Mouse (Mus musculus) neural tube, embryonic 11.5 days (tissue): Measurements from ENCODE around the gene Synm. TPM values are rescaled to one million over a fixed set of nuclear protein-coding genes. Genes with fewer than 3 reads are reported as not detected.

ENCODE experiments used
- ATAC-seq: fragments of 200-750 bp; cut with Nextera tagmentation; 2 replicates; pipeline ENCODE4 v1.8.0; 2017; ENCODE audit warnings: moderate number of reproducible peaks, mild to moderate bottlenecking, moderate TSS enrichment, moderate library complexity; ENCODE audit not compliant: insufficient read depth, low FRiP score, low TSS enrichment
- DNase-seq: peaks from one replicate; pipeline ENCODE4 v3.0.0-alpha.2; 2015; ENCODE audit warnings: low spot score
- H3K27ac ChIP-seq: fragments of 300-500 bp; sonication (generic); 2 replicates; pipeline ENCODE4 v1.5.1; 2014; ENCODE audit warnings: low read depth, mild to moderate bottlenecking, low read length
- H3K27me3 ChIP-seq: fragments of 300-500 bp; sonication (generic); 2 replicates; pipeline ENCODE4 v1.6.1; 2014; ENCODE audit warnings: mild to moderate bottlenecking, low read length, mixed read lengths; ENCODE audit not compliant: control insufficient read depth, insufficient read depth
- H3K36me3 ChIP-seq: fragments of 300-500 bp; sonication (generic); 2 replicates; pipeline ENCODE4 v1.6.1; 2014; ENCODE audit warnings: mild to moderate bottlenecking, low read length, moderate library complexity, mixed read lengths; ENCODE audit not compliant: control insufficient read depth, insufficient read depth
- H3K4me1 ChIP-seq: fragments of 300-500 bp; sonication (generic); 2 replicates; pipeline ENCODE4 v1.6.1; 2014; ENCODE audit warnings: low read length, mixed read lengths; ENCODE audit not compliant: control insufficient read depth, insufficient read depth
- H3K4me2 ChIP-seq: fragments of 300-500 bp; sonication (generic); 2 replicates; pipeline ENCODE4 v1.6.1; 2014; ENCODE audit warnings: low read depth, mild to moderate bottlenecking, moderate library complexity
- H3K4me3 ChIP-seq: fragments of 300-500 bp; sonication (generic); 2 replicates; pipeline ENCODE4 v1.5.1; 2014; ENCODE audit warnings: low read depth, low read length
- H3K9ac ChIP-seq: fragments of 300-500 bp; sonication (generic); 2 replicates; pipeline ENCODE4 v1.6.1; 2014; ENCODE audit warnings: mild to moderate bottlenecking, low read length
- H3K9me3 ChIP-seq: fragments of 300-500 bp; sonication (generic); 2 replicates; pipeline ENCODE4 v1.6.1; 2016; ENCODE audit warnings: low read length; ENCODE audit not compliant: control insufficient read depth
- WGBS: fragments of 180-500 bp; shearing (Covaris S2); extraction: QIAGEN DNeasy Blood & Tissue Kit; methylation state at CpG from one replicate; pipeline ENCODE4 v1.1.7; 2014; 5-methylcytosine and 5-hydroxymethylcytosine counted together
- polyA plus RNA-seq: library from polyadenylated mRNA; unstranded; fragments of >200 nt; fragmentation: Nextera tagmentation; extraction: Ambion mirVana; gene quantifications from 2 replicates; pipeline ENCODE4 v1.2.1, GENCODE M21; 2014

The Synm gene
- polyA plus RNA-seq, 1 experiment from 2014 or later, result 5.8 TPM

DNA sequence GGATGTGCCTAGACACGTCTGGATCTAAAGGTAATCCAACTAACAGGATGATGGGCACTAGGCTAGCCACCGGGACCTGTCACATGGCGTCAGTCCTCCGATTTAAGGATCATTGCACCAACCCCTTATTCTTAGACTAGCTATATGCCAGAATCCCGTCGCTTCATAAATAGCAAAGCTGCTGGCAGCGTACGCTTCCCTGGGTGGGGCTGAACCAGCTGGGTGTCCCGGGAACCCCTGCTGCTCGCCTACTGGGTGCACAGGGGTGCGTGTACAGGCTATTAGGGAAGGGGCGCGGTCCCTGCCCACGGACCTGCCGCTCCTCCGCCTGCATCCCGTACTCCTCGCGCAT is 1.1 kb downstream of the Synm start:
- Histone ChIP-seq H3K4me3 (peak overlapping the region; percentile 54), H3K9ac (peak overlapping the region; percentile 54), H3K36me3 (no peaks in the 10 kb centered on the region), H3K4me1 (peaks cover 4% of the 10 kb centered on the region; the same call in 1 of the 2 replicates), H3K9me3 (no peaks in the 10 kb centered on the region), H3K4me2 (peak overlapping the region; percentile 99), H3K27me3 (peaks cover 7% of the 10 kb centered on the region), H3K27ac (peak overlapping the region; percentile 31; the same call in 1 of the 2 replicates)
- under 1% methylated on average over 19 of the region's 19 CpGs for WGBS
- ATAC-seq, result peak; percentile 11; the same call in 1 of the 2 replicates
- no peak for DNase-seq

DNA sequence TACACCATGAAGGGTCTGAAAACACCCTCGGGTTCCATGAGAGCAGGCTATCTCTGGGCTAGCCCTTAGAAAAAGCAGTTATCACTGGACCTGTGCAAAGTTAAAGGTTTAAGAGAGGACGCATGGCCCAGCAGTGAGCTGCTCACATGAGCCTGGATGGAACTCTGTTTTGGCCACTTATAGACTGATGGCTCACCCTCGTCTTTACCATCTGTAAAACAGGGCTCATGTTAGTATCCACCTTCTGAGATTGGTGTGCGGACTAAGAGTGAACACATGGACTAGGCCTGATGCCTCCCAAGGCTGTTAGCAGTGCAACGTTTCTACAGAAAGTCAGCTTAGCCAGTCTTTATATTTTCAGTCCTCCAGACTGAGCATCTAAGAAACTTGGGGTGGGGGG is 2.9 kb downstream of the Synm start:
- H3K9me3 ChIP-seq, result no peaks in the 10 kb centered on the region
- H3K36me3 ChIP-seq, result no peaks in the 10 kb centered on the region
- H3K27me3 ChIP-seq, result peaks cover 7% of the 10 kb centered on the region
- H3K27ac ChIP-seq, result no peak overlapping the region
- H3K4me3 ChIP-seq, result no peak overlapping the region
- no peak for ATAC-seq
- no peak overlapping the region for H3K4me2 ChIP-seq
- H3K4me1 ChIP-seq, result peaks cover 4% of the 10 kb centered on the region; the same call in 1 of the 2 replicates
- DNase-seq, result no peak
- WGBS, result 81% methylated on average over 5 of the region's 5 CpGs
- no peak overlapping the region for H3K9ac ChIP-seq

DNA sequence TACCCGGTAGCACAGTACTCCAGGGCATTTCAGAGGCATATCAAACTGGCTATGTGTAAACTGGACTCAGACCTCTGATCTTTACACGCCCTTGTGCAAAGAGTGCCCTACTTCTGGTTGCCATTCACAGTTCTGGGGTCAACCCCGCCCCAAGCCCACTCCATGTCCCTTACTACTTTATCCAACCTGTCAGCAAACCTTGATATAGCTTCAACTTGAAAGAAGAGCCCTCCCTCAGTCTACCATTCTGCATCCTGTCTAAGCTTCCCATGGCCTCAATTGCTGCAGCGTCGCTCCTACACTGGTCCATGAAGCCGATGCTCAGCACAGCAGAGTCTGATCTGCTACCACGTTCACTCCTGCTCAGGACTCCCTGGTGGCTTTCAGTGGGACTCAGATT is 4.2 kb downstream of the Synm start:
- Histone ChIP-seq H3K9ac (no peak overlapping the region), H3K36me3 (no peaks in the 10 kb centered on the region), H3K4me3 (no peak overlapping the region), H3K9me3 (no peaks in the 10 kb centered on the region), H3K4me2 (no peak overlapping the region), H3K4me1 (peaks cover 4% of the 10 kb centered on the region; the same call in 1 of the 2 replicates), H3K27me3 (peaks cover 7% of the 10 kb centered on the region), H3K27ac (no peak overlapping the region)
- ATAC-seq (no peak), DNase-seq (no peak)
- WGBS, result 86% methylated on average over 7 of the region's 7 CpGs

DNA sequence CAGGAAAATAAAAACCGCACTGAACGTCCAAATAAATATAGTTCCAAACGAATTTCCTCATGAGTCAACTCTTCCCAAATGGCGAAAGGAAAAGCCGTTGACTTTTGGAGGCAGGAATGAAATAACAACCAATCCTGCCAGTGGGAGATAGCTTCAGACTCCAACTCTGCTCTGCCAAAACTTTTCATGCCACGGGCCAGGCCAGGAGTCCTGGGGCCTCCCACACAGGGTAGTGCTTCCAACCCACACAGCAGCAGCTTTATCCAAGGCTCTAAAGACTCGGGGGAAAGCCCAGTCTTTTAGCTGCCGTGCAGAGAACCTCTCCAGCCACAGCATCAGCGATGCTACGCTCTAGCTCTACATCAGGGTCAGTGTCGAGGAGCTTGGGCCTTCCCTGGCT is 4.9 kb downstream of the Synm start:
- Histone ChIP-seq H3K27ac (no peak overlapping the region), H3K4me2 (no peak overlapping the region), H3K9ac (no peak overlapping the region), H3K27me3 (peaks cover 7% of the 10 kb centered on the region), H3K4me3 (no peak overlapping the region), H3K4me1 (peaks cover 4% of the 10 kb centered on the region; the same call in 1 of the 2 replicates), H3K36me3 (no peaks in the 10 kb centered on the region), H3K9me3 (no peaks in the 10 kb centered on the region)
- no peak for ATAC-seq
- DNase-seq, result no peak
- 79% methylated on average over 11 of the region's 11 CpGs for WGBS

DNA sequence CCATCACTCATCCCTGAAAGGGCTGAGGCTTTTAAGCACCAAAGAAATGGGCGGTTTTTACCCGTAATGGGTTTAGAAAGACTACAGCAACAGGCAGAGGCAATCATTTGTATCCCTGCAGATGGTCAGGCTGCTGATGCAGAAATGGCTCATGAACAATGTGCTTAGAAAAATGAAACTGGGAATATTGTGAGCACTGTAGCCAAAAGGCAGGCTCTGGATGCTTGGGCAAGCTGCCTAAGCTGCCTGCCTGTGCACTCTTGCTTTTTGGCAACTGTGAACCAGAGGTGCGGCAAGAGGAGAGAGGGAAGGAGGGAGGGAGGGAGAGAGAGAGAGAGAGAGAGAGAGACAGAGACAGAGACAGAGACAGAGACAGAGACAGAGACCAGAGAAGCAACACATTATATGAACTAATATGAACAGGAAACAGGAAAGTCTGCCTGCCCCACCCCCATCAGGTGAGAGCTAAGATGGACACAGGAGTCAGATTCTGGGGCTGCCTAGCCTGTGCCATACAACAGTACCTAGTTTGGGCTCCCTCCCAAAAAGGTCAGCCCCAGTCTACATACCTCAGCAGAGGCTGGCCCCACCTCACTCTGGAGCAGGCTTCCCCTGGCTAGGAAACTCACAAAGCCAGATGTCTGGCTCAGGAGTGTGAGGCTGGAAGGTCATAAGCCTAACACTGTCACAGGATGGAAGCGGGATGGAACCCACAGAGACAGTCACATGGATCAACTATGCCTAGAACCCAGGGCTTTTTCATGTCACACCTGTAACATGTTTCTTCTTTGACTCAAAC is 9.9 kb downstream of the Synm start:
- Histone ChIP-seq H3K9me3 (no peaks in the 10 kb centered on the region), H3K4me2 (no peak overlapping the region), H3K4me1 (no peaks in the 10 kb centered on the region), H3K27ac (no peak overlapping the region), H3K36me3 (no peaks in the 10 kb centered on the region), H3K9ac (no peak overlapping the region), H3K27me3 (no peaks in the 10 kb centered on the region), H3K4me3 (no peak overlapping the region)
- DNase-seq, result no peak
- 56% methylated on average over 4 of the region's 4 CpGs for WGBS
- no peak for ATAC-seq

DNA sequence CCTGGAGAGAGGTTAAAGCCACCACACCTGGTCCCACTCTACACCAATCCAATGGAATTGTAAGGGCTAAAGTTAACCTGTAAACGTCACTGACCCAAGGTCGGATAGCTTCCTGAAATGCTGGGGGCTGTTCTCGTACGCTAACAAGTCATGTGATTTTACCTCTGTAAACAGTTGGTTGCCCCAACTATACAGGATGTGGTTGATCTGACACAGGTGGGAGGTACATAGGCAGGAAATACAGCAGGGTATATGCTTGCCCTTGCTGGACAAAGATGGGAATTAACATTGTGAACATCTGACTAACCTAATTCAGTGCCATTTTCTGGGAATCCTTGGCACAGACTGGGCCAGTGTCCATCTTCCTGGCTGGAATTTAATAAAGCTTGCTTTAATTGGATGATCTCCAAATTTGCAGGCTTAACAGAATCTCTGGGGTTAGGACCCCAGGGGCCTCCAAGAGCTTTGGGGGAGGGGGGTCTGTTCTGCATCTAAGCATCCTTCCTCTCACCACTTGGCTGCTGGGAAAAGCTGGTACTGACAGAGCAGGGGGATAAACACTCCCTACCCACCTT is 11.7 kb downstream of the Synm start:
- Histone ChIP-seq H3K27ac (no peak overlapping the region), H3K4me3 (no peak overlapping the region), H3K9ac (no peak overlapping the region), H3K9me3 (no peaks in the 10 kb centered on the region), H3K4me2 (no peak overlapping the region), H3K27me3 (no peaks in the 10 kb centered on the region), H3K36me3 (no peaks in the 10 kb centered on the region), H3K4me1 (no peaks in the 10 kb centered on the region)
- ATAC-seq (no peak), DNase-seq (no peak)
- whole genome bisulfite sequencing, result 91% methylated on average over 4 of the region's 4 CpGs

DNA sequence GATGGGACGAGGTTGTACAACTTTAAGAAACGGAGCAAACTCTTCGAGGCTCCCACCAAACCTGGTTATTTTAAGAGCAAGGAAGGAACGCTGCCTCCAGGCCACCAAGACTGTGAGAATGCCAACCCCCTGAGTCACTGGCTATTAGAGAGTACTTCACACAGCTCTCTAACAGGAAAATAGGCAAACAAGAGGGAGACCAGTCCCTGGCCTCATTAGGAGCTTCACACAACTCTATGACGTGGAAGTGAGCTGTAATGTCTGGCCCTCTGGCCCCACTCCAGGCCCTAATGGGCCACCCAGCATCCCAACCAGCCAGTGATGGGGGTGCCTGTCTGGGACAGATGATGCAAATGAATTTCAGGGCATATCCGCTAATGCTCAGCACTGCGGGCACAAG is 17.8 kb downstream of the Synm start:
- 76% methylated on average over 7 of the region's 7 CpGs for WGBS
- Histone ChIP-seq H3K27me3 (no peaks in the 10 kb centered on the region), H3K36me3 (no peaks in the 10 kb centered on the region), H3K9me3 (no peaks in the 10 kb centered on the region), H3K9ac (no peak overlapping the region), H3K4me2 (no peak overlapping the region), H3K4me3 (no peak overlapping the region), H3K27ac (no peak overlapping the region), H3K4me1 (no peaks in the 10 kb centered on the region)
- DNase-seq, result no peak
- no peak for ATAC-seq

DNA sequence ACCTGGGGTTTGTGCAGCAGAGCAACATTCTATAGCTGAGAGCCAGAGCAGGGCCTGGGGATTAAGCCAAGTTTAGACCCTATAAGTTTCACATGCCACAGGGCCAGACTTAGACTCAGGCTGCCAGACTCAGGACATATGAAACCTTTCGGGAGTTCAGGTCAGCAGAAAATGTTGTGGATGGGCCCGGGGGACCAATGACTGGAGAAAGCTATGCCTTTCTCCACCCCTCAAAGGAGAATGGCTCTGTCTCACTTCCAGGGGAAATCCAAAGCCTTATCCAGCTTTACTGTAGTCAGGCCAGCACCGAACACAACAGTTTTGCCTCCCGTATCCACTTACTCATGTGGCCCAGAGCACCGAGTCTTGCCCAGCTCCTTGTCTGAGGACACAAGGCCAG is 18.7 kb downstream of the Synm start:
- H3K9me3 ChIP-seq, result no peaks in the 10 kb centered on the region
- H3K4me3 ChIP-seq, result no peak overlapping the region
- 0 out of 2 replicates have a peak, but pooled peaks cover 3% of the 10 kb centered on the region for H3K4me1 ChIP-seq
- no peak overlapping the region for H3K9ac ChIP-seq
- no peak for DNase-seq
- no peak overlapping the region for H3K27ac ChIP-seq
- ATAC-seq, result no peak
- H3K4me2 ChIP-seq, result no peak overlapping the region
- 80% methylated on average over 5 of the region's 5 CpGs for whole genome bisulfite sequencing
- no peaks in the 10 kb centered on the region for H3K27me3 ChIP-seq
- no peaks in the 10 kb centered on the region for H3K36me3 ChIP-seq

DNA sequence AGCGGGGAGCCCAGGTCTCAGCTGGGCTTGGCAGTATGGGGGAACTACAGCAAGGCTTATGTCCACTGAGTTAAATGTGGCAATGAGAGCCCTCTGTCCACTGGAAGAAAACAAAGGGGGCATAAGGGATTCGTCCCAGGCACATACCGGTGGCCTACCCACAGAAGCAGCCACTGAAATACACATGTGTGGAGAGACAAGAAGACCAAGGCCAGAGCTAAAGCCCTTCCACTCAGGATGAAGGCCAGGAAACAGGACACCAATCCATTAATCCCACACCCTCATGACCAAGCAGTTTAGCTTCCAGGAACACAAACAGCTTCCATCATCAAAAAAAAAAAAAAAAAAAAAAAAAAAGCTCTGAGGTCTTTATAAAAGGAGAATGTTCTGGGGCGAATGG is 19.2 kb downstream of the Synm start:
- Histone ChIP-seq H3K36me3 (no peaks in the 10 kb centered on the region), H3K9me3 (no peaks in the 10 kb centered on the region), H3K4me3 (no peak overlapping the region), H3K9ac (no peak overlapping the region), H3K4me2 (no peak overlapping the region), H3K27ac (no peak overlapping the region), H3K4me1 (0 out of 2 replicates have a peak, but pooled peaks cover 3% of the 10 kb centered on the region), H3K27me3 (no peaks in the 10 kb centered on the region)
- 86% methylated on average over 4 of the region's 4 CpGs for WGBS
- DNase-seq, result no peak
- no peak for ATAC-seq
